Mouse (Mus musculus) stomach, embryonic 16.5 days (tissue): ENCODE data around the gene Glis2. TPM values are rescaled to one million over a fixed set of nuclear protein-coding genes. Genes with fewer than 3 reads are reported as not detected.

Experiments used
- ATAC-seq: fragments of 200-750 bp; cut with Nextera tagmentation; 2 replicates; pipeline ENCODE4 v1.8.0; 2017; ENCODE audit warnings: moderate number of reproducible peaks, moderate TSS enrichment; ENCODE audit not compliant: insufficient read depth, low FRiP score
- H3K27ac ChIP-seq: fragments of 300-500 bp; sonication (generic); 2 replicates; pipeline ENCODE4 v1.5.1; 2014; ENCODE audit warnings: low read length
- H3K27me3 ChIP-seq: fragments of 300-500 bp; sonication (generic); 2 replicates; pipeline ENCODE4 v1.6.1; 2014; ENCODE audit warnings: low read length, control low read depth, mixed read lengths; ENCODE audit not compliant: control insufficient read depth, insufficient read depth
- H3K36me3 ChIP-seq: fragments of 300-500 bp; sonication (generic); 2 replicates; pipeline ENCODE4 v1.6.1; 2014; ENCODE audit warnings: low read length; ENCODE audit not compliant: control insufficient read depth, insufficient read depth
- H3K4me1 ChIP-seq: fragments of 300-500 bp; sonication (generic); 2 replicates; pipeline ENCODE4 v1.6.1; 2014; ENCODE audit warnings: low read length, control low read depth, mixed read lengths; ENCODE audit not compliant: control insufficient read depth, insufficient read depth
- H3K4me2 ChIP-seq: fragments of 300-500 bp; sonication (generic); 2 replicates; pipeline ENCODE4 v1.6.1; 2014; ENCODE audit warnings: low read depth, low read length, mixed read lengths
- H3K4me3 ChIP-seq: fragments of 300-500 bp; sonication (generic); replicated peaks from 2 replicates; pipeline ENCODE4 v1.5.1; 2014; ENCODE audit warnings: mild to moderate bottlenecking, low read length
- H3K9ac ChIP-seq: fragments of 300-500 bp; sonication (generic); 2 replicates; pipeline ENCODE4 v1.6.1; 2014; ENCODE audit warnings: low read length
- H3K9me3 ChIP-seq: fragments of 300-500 bp; sonication (generic); replicated peaks from 2 replicates; pipeline ENCODE4 v1.6.1; 2016; ENCODE audit warnings: low read length, control low read depth; ENCODE audit not compliant: control insufficient read depth
- WGBS: fragments of 180-500 bp; shearing (Covaris S2); extraction: QIAGEN DNeasy Blood & Tissue Kit; methylation state at CpG from one replicate; pipeline ENCODE4 v1.1.7; 2014; 5-methylcytosine and 5-hydroxymethylcytosine counted together
- polyA plus RNA-seq: library from polyadenylated mRNA; unstranded; fragments of >200 nt; fragmentation: Nextera tagmentation; extraction: Ambion mirVana; gene quantifications from 2 replicates; pipeline ENCODE4 v1.2.1, GENCODE M21; 2015

Gene Glis2
- polyA plus RNA-seq, 1 experiment from 2014 or later = 18.7 TPM

GRCm38 (mm10) chr16:4615297-4615696 lies 20.8 kb downstream of the Glis2 start:
- WGBS = 83% methylated on average over 1 of the region's 1 CpGs
- Histone ChIP-seq H3K36me3 (peaks cover 18% of the 10 kb centered on the region; the same call in 1 of the 2 replicates), H3K4me2 (no peak overlapping the region)

GRCm38 (mm10) chr16:4616829-4617228 lies 22.3 kb downstream of the Glis2 start:
- Histone ChIP-seq H3K27ac (no peak overlapping the region), H3K27me3 (no peaks in the 10 kb centered on the region), H3K9me3 (no peaks in the 10 kb centered on the region; the same call in 1 of the 2 replicates), H3K9ac (no peak overlapping the region), H3K4me1 (no peaks in the 10 kb centered on the region), H3K4me2 (no peak overlapping the region), H3K36me3 (peaks cover 13% of the 10 kb centered on the region; the same call in 1 of the 2 replicates), H3K4me3 (no peak overlapping the region)
- 81% methylated on average over 4 of the region's 4 CpGs for WGBS
- no peak for ATAC-seq

More at GRCm38 (mm10) chr16:4615297-4615696, 20.8 kb downstream of the Glis2 start:
- Histone ChIP-seq H3K27me3 (no peaks in the 10 kb centered on the region), H3K9ac (no peak overlapping the region), H3K9me3 (no peaks in the 10 kb centered on the region; the same call in 1 of the 2 replicates), H3K4me3 (no peak overlapping the region), H3K27ac (no peak overlapping the region), H3K4me1 (no peaks in the 10 kb centered on the region)
- ATAC-seq = no peak

- Histone ChIP-seq H3K9me3 (no peaks in the 10 kb centered on the region; the same call in 1 of the 2 replicates), H3K36me3 (no peaks in the 10 kb centered on the region), H3K4me3 (peak overlapping the region; percentile 89), H3K4me2 (peak overlapping the region; percentile 78), H3K27ac (peak overlapping the region; percentile 85), H3K27me3 (no peaks in the 10 kb centered on the region), H3K4me1 (peaks cover 13% of the 10 kb centered on the region), H3K9ac (peak overlapping the region; percentile 92)
- WGBS = 16% methylated on average over 9 of the region's 9 CpGs
- ATAC-seq = no peak
These were observed 29.6 kb downstream of the Glis2 start for GRCm38 (mm10) chr16:4624074-4624473.

GRCm38 (mm10) chr16:4624481-4625110 lies 30.1 kb downstream of the Glis2 start, which contains the start of gene Pam16:
TSS of gene Pam16 (minus strand) at chr16:4624988.
- no peaks in the 10 kb centered on the region for H3K27me3 ChIP-seq
- H3K4me3 ChIP-seq = peak within 1 kb of the TSS; percentile 89
- no peaks in the 10 kb centered on the region for H3K36me3 ChIP-seq
- H3K27ac ChIP-seq = peak within 1 kb of the TSS; percentile 85
- peak; percentile 92 for ATAC-seq
- peak within 1 kb of the TSS; percentile 92 for H3K9ac ChIP-seq
- peak within 1 kb of the TSS; percentile 78 for H3K4me2 ChIP-seq
- H3K9me3 ChIP-seq = no peaks in the 10 kb centered on the region
- peaks cover 13% of the 10 kb centered on the region for H3K4me1 ChIP-seq
- WGBS = under 1% methylated on average over 56 of the region's 56 CpGs

- no peaks in the 10 kb centered on the region for H3K9me3 ChIP-seq
- H3K4me3 ChIP-seq = no peak overlapping the region
- 68% methylated on average over 6 of the region's 6 CpGs for WGBS
- no peaks in the 10 kb centered on the region for H3K36me3 ChIP-seq
- H3K27me3 ChIP-seq = no peaks in the 10 kb centered on the region
- no peak overlapping the region for H3K27ac ChIP-seq
- no peak overlapping the region for H3K4me2 ChIP-seq
- peaks cover 13% of the 10 kb centered on the region for H3K4me1 ChIP-seq
- ATAC-seq = no peak
- no peak overlapping the region for H3K9ac ChIP-seq
These were observed 32.6 kb downstream of the Glis2 start for GRCm38 (mm10) chr16:4627105-4627504.

GRCm38 (mm10) chr16:4628898-4629419 lies 34.4 kb downstream of the Glis2 start:
- H3K36me3 ChIP-seq = 0 out of 2 replicates have a peak, but pooled peaks cover under 1% of the 10 kb centered on the region
- no peak overlapping the region for H3K4me2 ChIP-seq
- no peak for ATAC-seq
- H3K27me3 ChIP-seq = no peaks in the 10 kb centered on the region
- peaks cover 2% of the 10 kb centered on the region; the same call in 1 of the 2 replicates for H3K4me1 ChIP-seq
- H3K9me3 ChIP-seq = no peaks in the 10 kb centered on the region
- no peak overlapping the region for H3K4me3 ChIP-seq
- no peak overlapping the region for H3K27ac ChIP-seq
- H3K9ac ChIP-seq = no peak overlapping the region
- WGBS = 84% methylated on average over 9 of the region's 9 CpGs

GRCm38 (mm10) chr16:4629950-4630349 lies 35.4 kb downstream of the Glis2 start:
- Histone ChIP-seq H3K4me2 (no peak overlapping the region), H3K9ac (no peak overlapping the region), H3K36me3 (0 out of 2 replicates have a peak, but pooled peaks cover 5% of the 10 kb centered on the region), H3K9me3 (no peaks in the 10 kb centered on the region), H3K27me3 (no peaks in the 10 kb centered on the region), H3K27ac (no peak overlapping the region), H3K4me3 (no peak overlapping the region), H3K4me1 (no peaks in the 10 kb centered on the region)
- WGBS = 23% methylated on average over 6 of the region's 6 CpGs
- peak; percentile 4; the same call in 1 of the 2 replicates for ATAC-seq

- Histone ChIP-seq H3K9me3 (no peaks in the 10 kb centered on the region), H3K27me3 (no peaks in the 10 kb centered on the region), H3K9ac (no peak overlapping the region), H3K27ac (no peak overlapping the region), H3K4me2 (no peak overlapping the region), H3K4me3 (no peak overlapping the region), H3K4me1 (no peaks in the 10 kb centered on the region), H3K36me3 (0 out of 2 replicates have a peak, but pooled peaks cover 5% of the 10 kb centered on the region)
- ATAC-seq = 0 out of 2 replicates have a peak, but pooled peaks have one; percentile 23
- WGBS = 34% methylated on average over 7 of the region's 7 CpGs
These were observed 37.5 kb downstream of the Glis2 start for GRCm38 (mm10) chr16:4632050-4632449.

GRCm38 (mm10) chr16:4633661-4634060 lies 39.1 kb downstream of the Glis2 start:
- Histone ChIP-seq H3K9me3 (no peaks in the 10 kb centered on the region), H3K27me3 (no peaks in the 10 kb centered on the region), H3K4me3 (no peak overlapping the region), H3K4me2 (no peak overlapping the region), H3K9ac (no peak overlapping the region), H3K27ac (no peak overlapping the region), H3K4me1 (no peaks in the 10 kb centered on the region), H3K36me3 (0 out of 2 replicates have a peak, but pooled peaks cover 5% of the 10 kb centered on the region)
- 89% methylated on average over 3 of the region's 3 CpGs for WGBS
- no peak for ATAC-seq
